Mouse (Mus musculus): ENCODE results near the gene Pax2.

Gene Pax2

DNA sequence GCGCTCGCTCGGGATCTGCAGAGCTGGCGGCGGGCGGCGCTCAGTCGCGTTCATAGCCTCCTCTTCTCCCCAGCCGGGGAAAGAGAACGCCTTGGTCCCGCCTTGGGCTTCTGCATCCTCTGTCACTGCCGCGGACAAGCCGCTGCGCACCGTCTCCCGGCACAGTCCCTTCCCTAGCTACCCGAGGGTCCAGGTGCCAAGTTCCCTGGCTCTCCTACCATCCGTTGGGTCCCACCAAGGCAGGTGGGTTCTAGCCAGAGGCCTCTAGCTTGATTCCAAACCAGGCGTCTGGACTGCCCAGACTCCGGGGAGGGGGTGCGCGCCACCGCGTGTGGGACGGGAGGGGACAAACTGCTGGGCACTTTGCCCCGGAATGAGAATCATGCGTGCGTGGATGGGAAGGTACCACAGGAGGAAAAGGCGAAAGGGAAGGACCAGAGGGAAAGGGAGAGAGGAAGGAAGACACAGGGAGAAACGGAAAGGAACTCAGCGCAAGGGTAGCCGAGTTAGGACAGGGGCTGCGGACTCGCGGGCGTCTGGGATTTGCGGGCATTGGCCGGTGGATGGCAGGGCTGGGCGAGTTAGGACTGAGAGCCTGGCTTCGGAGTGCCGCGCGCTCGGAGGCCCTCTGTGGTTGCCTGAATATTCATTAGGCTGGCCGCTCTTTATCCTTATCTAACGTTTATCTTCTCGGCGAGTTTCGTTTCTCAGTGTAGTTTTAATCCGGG lies at the start of gene Pax2:
Pax2 (plus strand) TSS at position 353 of the 728 bp plus-strand sequence.
- peak; percentile 61 for DNase-seq (ENCODE audit: low read depth, low spot score)

DNA sequence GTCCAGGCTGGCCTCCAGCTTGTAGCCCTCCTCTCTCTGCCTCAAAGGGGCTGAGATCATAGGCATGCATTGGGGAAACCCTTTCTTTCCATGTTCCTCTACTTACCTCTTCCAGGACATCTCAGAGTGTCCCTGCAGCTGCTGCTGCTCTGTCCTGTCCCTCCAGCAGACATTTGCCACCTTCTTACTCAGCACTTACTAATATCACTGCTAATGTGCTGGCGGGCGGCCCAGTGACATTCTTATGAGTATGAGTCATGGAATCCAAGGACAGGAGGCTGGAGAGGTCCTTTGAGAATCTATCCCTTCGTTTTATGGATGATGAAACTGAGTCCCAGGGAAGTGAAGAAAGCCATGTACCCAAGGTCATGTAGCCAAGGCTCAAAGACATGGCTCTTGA lies 47.0 kb upstream of the Pax2 start:
- no peak for DNase-seq (ENCODE audit: low read depth, low spot score)

DNA sequence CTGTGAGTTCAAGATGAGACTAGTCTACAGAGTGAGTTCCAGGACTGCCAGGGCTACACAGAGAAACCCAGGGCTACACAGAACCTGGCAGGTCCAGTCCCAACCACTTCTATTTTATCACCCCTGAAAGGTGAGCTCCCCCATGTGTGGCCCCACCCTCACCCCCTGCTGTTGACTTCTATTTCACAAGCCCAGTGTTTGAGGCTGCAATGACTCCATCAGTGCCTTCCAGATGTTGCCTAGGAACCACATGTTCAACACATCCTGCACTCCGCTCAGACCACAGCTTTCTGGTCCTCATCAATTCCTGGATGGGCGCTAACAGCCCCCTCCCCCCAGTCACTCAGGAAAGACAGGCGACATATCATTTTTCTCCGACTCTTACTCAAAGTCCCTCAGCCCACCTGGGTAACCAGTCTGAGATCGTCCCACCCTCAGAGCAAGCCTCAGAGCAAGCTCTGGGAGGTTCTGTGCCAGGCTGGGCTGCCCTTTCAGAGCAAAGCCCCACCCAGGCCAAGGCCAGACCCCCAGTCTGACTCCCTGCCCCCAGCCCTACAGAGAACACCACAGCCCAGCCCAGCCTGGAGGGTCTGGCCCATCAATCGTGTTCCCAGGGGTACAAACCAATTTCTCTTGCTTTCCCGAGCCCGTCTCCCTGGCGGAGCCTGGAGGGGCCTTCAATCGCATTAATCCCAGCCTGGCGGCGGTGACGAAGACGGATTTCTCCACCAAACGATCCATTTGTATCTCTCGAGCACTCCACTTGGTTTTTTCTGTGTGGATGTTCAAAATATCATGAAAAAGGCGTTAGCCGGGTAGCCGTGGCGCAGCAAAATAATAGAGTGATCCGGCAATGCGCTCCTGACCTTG lies 38.9 kb upstream of the Pax2 start:
- DNase-seq (ENCODE audit: low read depth, low spot score), result no peak

- DNase-seq (ENCODE audit: low read depth, low spot score), result no peak
Measured at GRCm38 (mm10) chr19:44719292-44720193, 36.3 kb upstream of the Pax2 start.

- no peak for DNase-seq (ENCODE audit: low read depth, low spot score)
Measured at GRCm38 (mm10) chr19:44720194-44720521, 35.7 kb upstream of the Pax2 start.

DNA sequence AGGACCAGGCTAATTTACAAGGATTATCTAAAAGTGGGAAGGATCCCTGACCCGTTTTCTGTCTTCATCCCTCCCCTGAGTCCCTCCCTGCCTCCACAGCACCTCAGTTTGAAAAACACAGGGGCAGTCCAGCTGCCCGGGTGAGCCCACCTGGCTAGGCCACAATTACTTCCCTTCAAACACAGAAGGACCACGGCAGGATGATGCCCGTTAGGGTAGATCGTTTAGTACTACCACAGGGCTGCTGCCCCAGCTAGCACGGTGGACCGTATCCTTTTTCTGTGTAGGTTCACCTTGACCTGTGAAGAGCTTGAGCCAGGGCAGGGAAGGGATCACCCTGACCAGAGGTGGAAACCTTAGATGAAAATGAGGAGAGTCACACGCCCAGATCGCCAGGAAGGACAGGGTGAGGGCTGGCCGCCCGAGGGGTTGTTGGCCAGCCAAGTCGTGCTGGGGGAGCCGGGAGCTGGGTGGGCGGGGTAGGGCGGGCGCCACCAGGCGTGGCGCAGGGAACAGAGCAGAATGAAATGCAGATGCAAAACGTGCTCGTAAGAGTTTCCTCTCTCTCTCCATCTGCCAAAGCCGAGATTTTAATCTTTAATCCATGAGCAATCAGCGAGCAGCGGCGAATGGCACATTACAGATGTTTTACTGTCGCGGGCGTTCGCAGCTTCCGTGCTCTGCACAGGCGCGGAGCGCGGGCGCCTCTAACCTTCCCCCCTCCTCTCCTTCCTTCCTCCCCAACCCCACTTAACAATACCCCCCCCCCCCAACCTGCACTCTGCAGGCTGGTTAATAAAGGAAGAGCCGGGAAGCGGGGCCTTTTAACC lies 32.0 kb upstream of the Pax2 start:
- DNase-seq (ENCODE audit: low read depth, low spot score), result no peak

- DNase-seq (ENCODE audit: low read depth, low spot score), result no peak
Measured at GRCm38 (mm10) chr19:44725951-44726791, 29.7 kb upstream of the Pax2 start.

GRCm38 (mm10) chr19:44734116-44734515 lies 21.7 kb upstream of the Pax2 start:
- no peak for DNase-seq (ENCODE audit: low read depth, low spot score)

- no peak for DNase-seq (ENCODE audit: low read depth, low spot score)
Measured at GRCm38 (mm10) chr19:44734682-44735081, 21.2 kb upstream of the Pax2 start.

DNA sequence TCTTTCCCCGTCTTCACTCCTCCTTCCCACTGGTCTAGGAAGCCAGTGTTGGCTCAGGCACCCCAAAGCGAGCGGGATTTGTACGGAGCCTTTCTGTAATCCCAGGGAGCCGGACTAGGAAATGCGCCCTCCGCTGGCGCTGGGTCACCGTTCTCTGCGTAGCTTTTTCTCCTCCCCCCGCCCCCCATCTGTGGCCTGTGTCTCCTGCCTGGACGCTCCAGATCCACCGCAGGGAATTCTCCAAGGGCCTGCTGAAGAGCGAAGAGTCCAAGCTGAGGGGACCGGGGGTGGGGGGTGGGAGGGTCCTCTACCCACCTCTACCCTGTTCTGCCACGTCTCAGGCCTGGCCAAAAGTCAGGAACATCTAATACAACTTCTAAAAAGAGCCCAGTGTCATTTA lies 15.5 kb upstream of the Pax2 start:
- DNase-seq (ENCODE audit: low read depth, low spot score), result no peak

DNA sequence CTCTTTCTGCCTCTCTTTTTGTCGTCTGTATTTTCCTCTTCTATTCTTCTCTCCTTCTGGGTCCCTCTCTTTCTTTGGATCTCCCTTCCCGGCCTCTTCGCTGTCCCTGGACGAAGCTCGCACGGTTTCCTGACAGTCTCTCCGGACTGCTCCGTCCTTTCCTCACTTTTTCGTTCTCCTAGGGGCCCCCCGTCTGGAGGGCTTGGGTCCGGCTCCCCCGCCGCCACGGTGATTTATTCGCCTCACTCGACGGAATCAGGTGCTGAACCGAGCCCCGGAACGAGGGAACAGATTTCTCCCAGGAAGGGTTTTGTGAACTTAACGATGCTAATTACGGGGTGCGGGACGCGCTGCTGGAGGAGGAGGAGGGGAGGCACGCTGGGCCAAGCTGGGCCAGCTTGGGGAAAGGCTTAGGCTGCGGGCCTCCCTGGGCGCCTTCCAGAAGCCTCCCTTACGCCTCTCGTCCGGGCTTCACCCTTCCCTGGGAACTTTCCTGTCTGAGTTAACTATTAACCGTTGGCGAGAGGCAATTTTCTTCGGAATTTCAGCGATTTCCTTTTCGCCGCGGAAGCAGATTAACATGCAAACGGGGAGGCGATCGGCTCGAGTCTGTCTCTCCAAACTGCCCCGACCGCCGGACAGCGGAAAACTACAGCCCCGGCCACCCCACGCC lies 14.6 kb upstream of the Pax2 start:
- no peak for DNase-seq (ENCODE audit: low read depth, low spot score)

DNA sequence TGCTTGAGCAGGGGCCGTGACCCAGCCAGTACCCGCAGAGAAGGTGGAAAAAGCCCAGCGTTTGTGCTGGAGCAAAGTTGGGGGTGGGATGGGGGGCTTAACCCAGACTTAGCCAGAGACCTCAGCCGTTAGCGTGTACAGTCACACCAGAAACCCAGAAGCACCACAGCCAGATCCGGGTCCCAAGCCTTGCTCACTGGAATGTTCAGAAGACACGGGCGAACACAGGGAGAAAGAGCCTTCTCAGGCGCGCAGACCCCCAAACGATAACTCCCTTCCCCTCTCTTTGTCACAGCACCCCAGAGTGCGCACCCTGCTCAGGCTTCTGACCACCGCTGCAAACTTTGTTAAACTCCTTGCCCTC lies 14.1 kb upstream of the Pax2 start:
- no peak for DNase-seq (ENCODE audit: low read depth, low spot score)

DNA sequence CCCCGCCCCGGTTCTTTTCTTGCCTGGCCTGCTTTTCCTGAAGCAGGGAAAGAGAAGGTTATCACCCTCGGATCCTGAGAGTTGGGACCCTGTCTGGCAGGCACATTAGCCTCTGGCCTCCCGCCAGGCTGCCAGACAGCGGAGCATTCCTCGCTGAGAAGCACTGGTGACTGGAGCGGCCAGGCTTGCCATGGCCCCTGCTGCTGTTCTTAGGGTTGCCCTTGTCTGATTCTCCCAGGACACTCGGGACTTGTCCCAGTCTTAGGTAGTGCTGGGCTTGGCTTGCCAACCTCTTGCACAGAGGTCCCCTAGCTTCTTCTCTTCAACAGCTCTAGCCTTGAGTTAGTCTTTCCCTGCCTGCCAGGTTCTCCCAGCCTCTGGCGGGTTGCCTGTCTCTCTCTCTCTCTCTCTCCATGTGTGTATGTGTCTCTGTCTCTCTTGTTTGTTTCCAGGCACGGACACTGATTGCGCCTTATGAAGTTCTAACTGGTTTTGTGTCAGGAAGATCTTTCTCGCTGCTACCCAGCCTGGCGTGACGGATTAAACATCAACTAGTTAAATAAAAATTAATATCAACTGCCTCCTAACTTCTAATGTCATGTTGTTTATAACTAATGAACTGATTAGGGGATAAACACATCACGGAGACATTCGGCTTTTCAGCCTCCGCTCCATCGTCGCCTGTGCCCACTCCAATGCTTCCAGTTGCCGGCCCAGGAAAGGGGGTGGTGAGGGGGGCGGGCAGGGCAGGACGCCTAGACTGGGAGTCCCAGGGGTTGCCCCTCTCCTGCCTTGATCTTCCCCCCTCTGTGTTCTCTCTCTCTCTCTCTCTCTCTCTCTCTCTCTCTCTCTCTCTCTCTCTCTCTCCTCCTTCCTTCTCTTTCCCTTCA lies 13.5 kb upstream of the Pax2 start:
- no peak for DNase-seq (ENCODE audit: low read depth, low spot score)

DNA sequence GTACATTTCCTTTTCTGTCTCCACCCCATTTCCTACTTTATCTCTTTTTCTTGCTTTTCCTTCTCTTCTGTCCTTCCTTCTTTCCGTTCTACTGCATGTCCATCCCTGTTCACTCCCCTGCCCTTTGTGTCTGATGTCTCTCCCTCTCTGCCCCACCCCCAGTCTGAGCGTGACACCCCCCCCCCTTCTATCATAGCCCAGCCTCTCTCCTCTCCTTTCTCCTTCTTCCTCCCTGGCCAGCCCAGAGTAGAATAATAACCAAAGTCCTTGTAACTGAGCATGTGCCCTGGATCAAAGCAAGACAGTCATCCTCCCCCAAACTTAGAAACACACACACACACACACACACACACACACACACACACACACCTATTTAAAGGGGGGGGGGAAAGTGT lies 12.8 kb upstream of the Pax2 start:
- DNase-seq (ENCODE audit: low read depth, low spot score), result no peak

DNA sequence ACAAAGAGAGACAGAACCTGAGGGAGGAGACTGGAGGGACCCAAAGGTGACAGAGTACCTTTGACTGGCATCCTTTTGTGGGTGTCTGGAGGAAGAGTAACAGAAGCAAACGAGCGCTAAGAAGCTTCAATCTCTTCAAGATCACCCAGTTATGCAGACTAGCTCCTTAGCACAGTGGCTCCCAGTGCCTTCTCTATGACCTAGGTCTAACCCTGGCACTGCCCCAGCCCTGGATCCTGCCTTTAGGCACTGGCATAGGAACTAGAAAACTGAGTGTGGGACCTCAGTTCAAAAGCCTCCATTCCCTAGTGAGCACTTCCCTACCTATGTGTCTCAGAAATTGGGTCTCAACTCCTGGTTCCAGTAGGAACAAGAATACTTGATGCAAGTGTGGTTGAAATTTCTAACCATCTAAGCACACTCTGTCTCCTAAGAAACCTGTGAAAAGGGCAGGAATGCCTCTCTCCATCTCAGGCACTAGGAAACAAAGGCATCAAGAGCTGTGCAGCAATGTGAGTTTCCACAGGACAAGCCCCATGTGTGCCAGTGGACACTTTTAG lies 11.8 kb upstream of the Pax2 start:
- no peak for DNase-seq (ENCODE audit: low read depth, low spot score)

GRCm38 (mm10) chr19:44745741-44746140 lies 10.1 kb upstream of the Pax2 start:
- no peak for DNase-seq (ENCODE audit: low read depth, low spot score)

DNA sequence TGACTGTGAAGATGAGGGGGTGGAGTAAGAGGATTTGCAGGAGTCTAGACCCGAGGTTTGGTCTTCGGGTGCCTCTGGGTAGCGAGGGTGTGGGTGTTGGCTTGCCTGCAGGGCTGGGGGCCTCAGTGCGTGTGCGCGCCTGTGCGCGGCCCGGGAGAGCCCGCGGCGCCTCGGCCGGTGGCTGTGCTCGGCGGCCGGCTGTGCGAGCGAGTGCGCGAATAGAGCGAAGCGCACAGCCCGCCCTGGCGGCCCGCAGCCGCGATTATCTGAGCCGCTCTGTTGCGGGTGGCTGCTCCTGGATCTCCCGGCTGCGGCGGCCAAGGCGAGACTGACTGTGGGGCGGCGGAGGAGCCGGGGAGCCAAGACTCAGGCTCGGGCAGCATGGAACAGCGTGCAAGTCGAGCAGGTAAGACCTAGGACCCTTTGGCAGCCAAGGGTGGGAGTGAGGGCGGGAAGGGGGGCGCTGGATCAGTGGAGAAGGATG lies 9.3 kb upstream of the Pax2 start:
- no peak for DNase-seq (ENCODE audit: low read depth, low spot score)

DNA sequence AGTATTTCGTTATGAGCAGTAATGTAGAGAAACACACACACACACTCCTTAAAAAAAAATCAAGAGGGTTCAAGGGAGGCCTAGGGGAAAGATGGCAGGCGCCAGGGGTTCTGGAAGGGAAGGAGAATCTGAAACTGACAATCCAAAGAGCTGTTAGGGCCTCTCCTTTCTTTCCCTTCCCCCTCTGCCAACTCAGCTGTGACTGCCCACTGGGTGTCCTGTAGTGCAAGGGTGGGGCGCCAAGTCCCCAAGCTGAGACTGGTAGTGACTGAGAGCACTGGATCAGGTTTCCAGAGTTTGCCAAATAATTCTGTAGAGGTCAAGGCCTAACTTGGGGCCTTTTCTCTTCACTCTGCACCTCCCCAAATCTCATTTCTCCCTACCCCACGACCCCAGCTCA lies 8.4 kb upstream of the Pax2 start:
- DNase-seq (ENCODE audit: low read depth, low spot score), result no peak
